Mouse (Mus musculus) ES-E14 (cell line): ENCODE results near the gene Bsn. TPM values are rescaled to one million over a fixed set of nuclear protein-coding genes. Genes with fewer than 3 reads are reported as not detected.

ENCODE experiments used
- DNase-seq: peaks from one replicate; pipeline ENCODE4 v3.0.0-alpha.2; 2013; ENCODE audit warnings: low read depth, low spot score
- H3K27ac ChIP-seq: 2 replicates; pipeline ENCODE4 v1.5.1; 2012; ENCODE audit warnings: low read depth, mild to moderate bottlenecking, low read length, moderate library complexity, mixed read lengths; ENCODE audit not compliant: poor library complexity, insufficient read depth, severe bottlenecking
- H3K36me3 ChIP-seq: 2 replicates; pipeline ENCODE4 v1.6.1; 2012; ENCODE audit warnings: mild to moderate bottlenecking, low read length, moderate library complexity, mixed read lengths; ENCODE audit not compliant: control insufficient read depth, poor library complexity, insufficient read depth, severe bottlenecking
- H3K4me1 ChIP-seq, 2 experiments: fragments of 150-350 bp in 1 of 2; sonication (generic) in 1 of 2; 2 replicates each; pipeline ENCODE4 v1.6.1; 2012; ENCODE audit warnings: low read length in 2 of 2, mild to moderate bottlenecking in 1 of 2, mixed read lengths in 1 of 2; ENCODE audit not compliant: control insufficient read depth in 2 of 2, insufficient read depth in 2 of 2, poor library complexity in 1 of 2
- H3K4me3 ChIP-seq, 2 experiments: fragments of 150-350 bp in 1 of 2; sonication (generic) in 1 of 2; 2 replicates each; pipeline ENCODE4 v1.5.1; 2012; ENCODE audit warnings: low read length in 2 of 2, low read depth in 1 of 2, mild to moderate bottlenecking in 1 of 2, mixed read lengths in 1 of 2; ENCODE audit not compliant: insufficient read depth in 1 of 2, poor library complexity in 1 of 2, severe bottlenecking in 1 of 2
- H3K9ac ChIP-seq: 2 replicates; pipeline ENCODE4 v1.6.1; 2012; ENCODE audit warnings: low read depth, mild to moderate bottlenecking, low read length, mixed read lengths; ENCODE audit not compliant: poor library complexity, insufficient read depth, severe bottlenecking
- H3K9me3 ChIP-seq: fragments of 150-350 bp; sonication (generic); 2 replicates; pipeline ENCODE4 v1.6.1; 2012; ENCODE audit warnings: low read depth, mild to moderate bottlenecking, low read length; ENCODE audit not compliant: control insufficient read depth, insufficient read depth
- CHD2 ChIP-seq: IDR thresholded peaks from 2 replicates; pipeline ENCODE4 v1.6.1; 2014; ENCODE audit warnings: mild to moderate bottlenecking, low read depth, low read length, inconsistent platforms
- HCFC1 ChIP-seq: IDR thresholded peaks from 2 replicates; pipeline ENCODE4 v1.6.1; 2012; ENCODE audit warnings: low read length, inconsistent platforms, borderline replicate concordance; ENCODE audit not compliant: insufficient read depth
- MAFK ChIP-seq: IDR thresholded peaks from 2 replicates; pipeline ENCODE4 v1.6.1; 2014; ENCODE audit warnings: mild to moderate bottlenecking, low read depth, low read length, inconsistent platforms; ENCODE audit not compliant: insufficient read depth
- ZC3H11A ChIP-seq: IDR thresholded peaks from 2 replicates; pipeline ENCODE4 v1.6.1; 2012; ENCODE audit warnings: low read depth, mild to moderate bottlenecking, inconsistent platforms, low read length, borderline replicate concordance
- ZNF384 ChIP-seq: IDR thresholded peaks from 2 replicates; pipeline ENCODE4 v1.6.1; 2012; ENCODE audit warnings: low read depth, low read length, inconsistent platforms
- in situ Hi-C, 2 experiments: fragments of 600-800 bp; cut with MboI; formaldehyde crosslinking; loops; one replicate each; pipeline ENCODE4 v1.15.1; 2025; ENCODE audit warnings: low sequenced_read_pairs in 2 of 2, inconsistent platforms in 1 of 2; ENCODE audit not compliant: unreplicated experiment in 2 of 2
- total RNA-seq: library from RNA; depleted of rRNA; stranded (reverse); fragments of 300-350 nt; gene quantifications from 2 replicates; pipeline ENCODE4 v1.2.3, GENCODE M21; 2012

Gene Bsn
- total RNA-seq, 1 experiment: 0.45 TPM

- in situ Hi-C loops: no loop called here
- H3K4me3 ChIP-seq: no peak overlapping the region
Measured at GRCm38 (mm10) chr9:108172777-108173350, 17.3 kb downstream of the Bsn start.

GRCm38 (mm10) chr9:108169751-108170150, 20.4 kb downstream of the Bsn start:
- Histone ChIP-seq H3K4me1 (peaks cover 0 to 2% of the 10 kb centered on the region in 2 experiments; a peak in 1 of 4 replicates), H3K9ac (no peak overlapping the region), H3K9me3 (no peaks in the 10 kb centered on the region), H3K36me3 (no peaks in the 10 kb centered on the region), H3K27ac (no peak overlapping the region), H3K4me3 (no peak overlapping the region)
- no peak for TF ChIP-seq CHD2
- no peak for TF ChIP-seq ZNF384
- no peak for TF ChIP-seq HCFC1
- TF ChIP-seq ZC3H11A: no peak
- no peak for TF ChIP-seq MAFK
- DNase-seq: no peak
- in situ Hi-C loops: no loop called here

More at GRCm38 (mm10) chr9:108172777-108173350, 17.3 kb downstream of the Bsn start:
- H3K4me1 ChIP-seq: no peaks in the 10 kb centered on the region; a peak in 1 of 4 replicates
- no peak overlapping the region for H3K27ac ChIP-seq
- no peaks in the 10 kb centered on the region for H3K36me3 ChIP-seq
- H3K9me3 ChIP-seq: no peaks in the 10 kb centered on the region
- TF ChIP-seq ZNF384: no peak
- no peak for TF ChIP-seq ZC3H11A
- TF ChIP-seq HCFC1: no peak
- TF ChIP-seq MAFK: no peak
- no peak overlapping the region for H3K9ac ChIP-seq
- DNase-seq: no peak

DNA sequence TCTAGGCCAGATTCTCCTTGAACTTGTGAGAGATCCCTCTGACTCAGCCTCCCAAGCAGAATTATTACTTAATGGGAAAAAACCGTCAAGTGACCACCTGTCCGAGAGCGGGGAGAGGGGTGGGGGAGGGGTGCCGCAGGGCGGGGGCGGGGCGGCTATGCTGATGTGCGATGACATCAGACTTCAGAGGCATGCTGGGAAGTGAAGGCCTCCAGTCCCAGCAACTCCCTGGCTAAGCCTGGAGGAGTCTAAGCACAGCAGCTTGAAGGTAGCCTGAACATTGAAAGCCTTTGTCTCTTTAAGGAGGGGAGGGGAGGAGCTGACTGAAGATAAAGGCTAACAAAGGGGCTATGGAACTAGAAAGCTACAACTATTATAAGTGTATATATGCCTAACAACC, 25.0 kb downstream of the Bsn start:
- Histone ChIP-seq H3K36me3 (no peaks in the 10 kb centered on the region), H3K9ac (no peak overlapping the region), H3K4me1 (peaks cover 0 to 2% of the 10 kb centered on the region in 2 experiments; a peak in 1 of 4 replicates), H3K27ac (no peak overlapping the region), H3K9me3 (no peaks in the 10 kb centered on the region), H3K4me3 (no peak overlapping the region)
- in situ Hi-C loops: no loop called here
- TF ChIP-seq ZC3H11A (no peak), HCFC1 (no peak)
- DNase-seq: peak; percentile 51

- no peak for DNase-seq
- Histone ChIP-seq H3K9me3 (no peaks in the 10 kb centered on the region), H3K9ac (no peak overlapping the region), H3K4me3 (no peak overlapping the region), H3K4me1 (peaks cover 2 to 9% of the 10 kb centered on the region in 2 experiments; a peak in 2 of 4 replicates), H3K27ac (no peak overlapping the region), H3K36me3 (no peaks in the 10 kb centered on the region)
- TF ChIP-seq ZC3H11A (no peak), MAFK (no peak), ZNF384 (no peak), HCFC1 (no peak), CHD2 (no peak)
- in situ Hi-C loops: no loop called here
Measured at GRCm38 (mm10) chr9:108163646-108164284, 26.4 kb downstream of the Bsn start.

- no peak overlapping the region for H3K9ac ChIP-seq
- no peaks in the 10 kb centered on the region for H3K36me3 ChIP-seq
- H3K27ac ChIP-seq: no peak overlapping the region
- no peak overlapping the region for H3K4me3 ChIP-seq
- no peaks in the 10 kb centered on the region for H3K9me3 ChIP-seq
- TF ChIP-seq ZC3H11A (no peak), ZNF384 (no peak), HCFC1 (no peak), MAFK (no peak), CHD2 (no peak)
- no peak for DNase-seq
- in situ Hi-C loops: no loop called here
- peaks cover 2 to 7% of the 10 kb centered on the region in 2 experiments; a peak in 2 of 4 replicates for H3K4me1 ChIP-seq
Measured at GRCm38 (mm10) chr9:108157891-108158290, 32.3 kb downstream of the Bsn start.
